Mouse (Mus musculus): Measurements from ENCODE around the gene Itprip.

Gene Itprip

GRCm38 (mm10) chr19:47919126-47919965, at the start of gene Itprip, which contains the start of gene Cfap43:
Gene Itprip (minus strand): TSS chr19:47919299.
Gene Cfap43 (minus strand): TSS chr19:47919287.
- peak; percentile 93 for DNase-seq

GRCm38 (mm10) chr19:47958181-47958580, 39.1 kb upstream of the Itprip start:
- DNase-seq = no peak

- DNase-seq = no peak
Measured at GRCm38 (mm10) chr19:47953169-47953568, 34.1 kb upstream of the Itprip start.

- DNase-seq = no peak
Measured at GRCm38 (mm10) chr19:47950946-47951345, 31.8 kb upstream of the Itprip start.

- peak; percentile 47 for DNase-seq
Measured at GRCm38 (mm10) chr19:47946821-47947465, 27.8 kb upstream of the Itprip start.

- DNase-seq = no peak
Measured at GRCm38 (mm10) chr19:47939361-47939760, 20.3 kb upstream of the Itprip start.

GRCm38 (mm10) chr19:47937443-47938406, 18.6 kb upstream of the Itprip start, which contains the start of gene Cfap58:
Gene Cfap58 (plus strand): TSS chr19:47937675.
- peak; percentile 94 for DNase-seq

- DNase-seq = no peak
Measured at GRCm38 (mm10) chr19:47936938-47937337, 17.8 kb upstream of the Itprip start.

- no peak for DNase-seq
Measured at GRCm38 (mm10) chr19:47936490-47936889, 17.4 kb upstream of the Itprip start.

GRCm38 (mm10) chr19:47935530-47935929, 16.4 kb upstream of the Itprip start:
- no peak for DNase-seq

GRCm38 (mm10) chr19:47934636-47935238, 15.6 kb upstream of the Itprip start:
- no peak for DNase-seq

- no peak for DNase-seq
Measured at GRCm38 (mm10) chr19:47934146-47934545, 15.0 kb upstream of the Itprip start.

- DNase-seq = peak; percentile 78
Measured at GRCm38 (mm10) chr19:47931982-47932638, 13.0 kb upstream of the Itprip start.

GRCm38 (mm10) chr19:47929043-47929442, 9.9 kb upstream of the Itprip start:
- no peak for DNase-seq

- DNase-seq = no peak
Measured at GRCm38 (mm10) chr19:47927032-47927431, 7.9 kb upstream of the Itprip start.

- no peak for DNase-seq
Measured at GRCm38 (mm10) chr19:47925819-47926218, 6.7 kb upstream of the Itprip start.

GRCm38 (mm10) chr19:47919966-47920375, 872 bp upstream of the Itprip start:
- DNase-seq = no peak

- DNase-seq = peak; percentile 57
Measured at GRCm38 (mm10) chr19:47918455-47919101, 521 bp downstream of the Itprip start.

- DNase-seq = peak; percentile 24
Measured at GRCm38 (mm10) chr19:47918016-47918415, 1.1 kb downstream of the Itprip start.

GRCm38 (mm10) chr19:47917396-47917795, 1.7 kb downstream of the Itprip start:
- DNase-seq = peak; percentile 19

- DNase-seq = no peak
Measured at GRCm38 (mm10) chr19:47915251-47915650, 3.8 kb downstream of the Itprip start.
